Mouse (Mus musculus) spleen, postnatal 14 days (tissue): ENCODE measurements around the gene Usp50.

Experiments used
- DNase-seq, 2 experiments: peaks; one replicate each; pipeline ENCODE4 v3.0.0; 2021 to 2022; ENCODE audit warnings: low spot score in 2 of 2

Gene Usp50

GRCm38 (mm10) chr2:126740314-126740713 is 43.0 kb downstream of the Usp50 start:
- no peak for DNase-seq

- DNase-seq: no peak
Measured at GRCm38 (mm10) chr2:126735339-126736073, 47.8 kb downstream of the Usp50 start.

- no peak for DNase-seq
Measured at GRCm38 (mm10) chr2:126730502-126730901, 52.8 kb downstream of the Usp50 start.

- no peak for DNase-seq
Measured at GRCm38 (mm10) chr2:126729207-126729606, 54.1 kb downstream of the Usp50 start.

GRCm38 (mm10) chr2:126712950-126713349 is 70.3 kb downstream of the Usp50 start:
- DNase-seq: no peak

- no peak for DNase-seq
Measured at GRCm38 (mm10) chr2:126712526-126712925, 70.7 kb downstream of the Usp50 start.

- no peak for DNase-seq
Measured at GRCm38 (mm10) chr2:126708361-126708760, 74.9 kb downstream of the Usp50 start.

- DNase-seq: no peak
Measured at GRCm38 (mm10) chr2:126707438-126707779, 75.9 kb downstream of the Usp50 start.

- peak; percentile 96 to 97 for DNase-seq
Measured at GRCm38 (mm10) chr2:126706759-126707437, 76.4 kb downstream of the Usp50 start, which contains the start of gene Usp8. Gene Usp8, plus strand, starts transcription at chr2:126707328.

GRCm38 (mm10) chr2:126695285-126695684 is 88.0 kb downstream of the Usp50 start:
- no peak for DNase-seq

- no peak for DNase-seq
Measured at GRCm38 (mm10) chr2:126691290-126691689, 92.0 kb downstream of the Usp50 start.

GRCm38 (mm10) chr2:126682937-126683336 is 100.3 kb downstream of the Usp50 start:
- no peak for DNase-seq

- DNase-seq: no peak
Measured at GRCm38 (mm10) chr2:126682333-126682732, 100.9 kb downstream of the Usp50 start.

- no peak for DNase-seq
Measured at GRCm38 (mm10) chr2:126677366-126677765, 105.9 kb downstream of the Usp50 start.

- DNase-seq: no peak
Measured at GRCm38 (mm10) chr2:126676122-126676515, 107.2 kb downstream of the Usp50 start, which contains the start of gene Gabpb1. Gene Gabpb1, minus strand, starts transcription at chr2:126676337.

GRCm38 (mm10) chr2:126675169-126676121 is 107.8 kb downstream of the Usp50 start:
- peak; percentile 75 to 82 for DNase-seq

- peak; percentile 25 to 45 for DNase-seq
Measured at GRCm38 (mm10) chr2:126674441-126675168, 108.7 kb downstream of the Usp50 start.

GRCm38 (mm10) chr2:126673317-126674242 is 109.7 kb downstream of the Usp50 start:
- DNase-seq: no peak

- DNase-seq: no peak
Measured at GRCm38 (mm10) chr2:126668621-126669252, 114.5 kb downstream of the Usp50 start.

GRCm38 (mm10) chr2:126665984-126666383 is 117.3 kb downstream of the Usp50 start:
- no peak for DNase-seq
